Mouse (Mus musculus) heart, embryonic 12.5 days (tissue): ENCODE data around the gene Tcfl5. TPM values are rescaled to one million over a fixed set of nuclear protein-coding genes. Genes with fewer than 3 reads are reported as not detected.
A peak's percentile ranks its signal among the peaks of the same experiment; 100 is the strongest.

Source experiments
- ATAC-seq: fragments of 200-750 bp; cut with Nextera tagmentation; 2 replicates; pipeline ENCODE4 v1.8.0; 2017; ENCODE audit warnings: moderate TSS enrichment, moderate library complexity; ENCODE audit not compliant: insufficient number of reproducible peaks, low FRiP score
- H3K27ac ChIP-seq: fragments of 300-500 bp; sonication (generic); 2 replicates; pipeline ENCODE4 v1.5.1; 2016; ENCODE audit warnings: mild to moderate bottlenecking, moderate library complexity; ENCODE audit not compliant: poor library complexity, severe bottlenecking
- H3K27me3 ChIP-seq: fragments of 300-500 bp; sonication (generic); replicated peaks from 2 replicates; pipeline ENCODE4 v1.6.1; 2016; ENCODE audit warnings: mild to moderate bottlenecking, moderate library complexity
- H3K36me3 ChIP-seq: fragments of 300-500 bp; sonication (generic); 2 replicates; pipeline ENCODE4 v1.6.1; 2016; ENCODE audit warnings: mild to moderate bottlenecking, moderate library complexity
- H3K4me1 ChIP-seq: fragments of 300-500 bp; sonication (generic); replicated peaks from 2 replicates; pipeline ENCODE4 v1.6.1; 2016; ENCODE audit warnings: mild to moderate bottlenecking
- H3K4me2 ChIP-seq: fragments of 300-500 bp; sonication (generic); 2 replicates; pipeline ENCODE4 v1.6.1; 2016; ENCODE audit warnings: mild to moderate bottlenecking, moderate library complexity
- H3K4me3 ChIP-seq: fragments of 300-500 bp; sonication (generic); 2 replicates; pipeline ENCODE4 v1.5.1; 2016; ENCODE audit warnings: mild to moderate bottlenecking
- H3K9ac ChIP-seq: fragments of 300-500 bp; sonication (generic); 2 replicates; pipeline ENCODE4 v1.6.1; 2016; ENCODE audit warnings: mild to moderate bottlenecking, moderate library complexity
- H3K9me3 ChIP-seq: fragments of 300-500 bp; sonication (generic); replicated peaks from 2 replicates; pipeline ENCODE4 v1.6.1; 2016; ENCODE audit warnings: mild to moderate bottlenecking, moderate library complexity
- WGBS: fragments of 180-500 bp; shearing (Covaris S2); methylation state at CpG from one replicate; pipeline ENCODE4 v1.1.7; 2016; 5-methylcytosine and 5-hydroxymethylcytosine counted together
- polyA plus RNA-seq: library from polyadenylated mRNA; unstranded; fragments of >200 nt; fragmentation: Nextera tagmentation; extraction: Ambion mirVana; gene quantifications from 2 replicates; pipeline ENCODE4 v1.2.1, GENCODE M21; 2016

Tcfl5 gene
- polyA plus RNA-seq, 1 experiment from 2014 or later, result 0.13 TPM

DNA sequence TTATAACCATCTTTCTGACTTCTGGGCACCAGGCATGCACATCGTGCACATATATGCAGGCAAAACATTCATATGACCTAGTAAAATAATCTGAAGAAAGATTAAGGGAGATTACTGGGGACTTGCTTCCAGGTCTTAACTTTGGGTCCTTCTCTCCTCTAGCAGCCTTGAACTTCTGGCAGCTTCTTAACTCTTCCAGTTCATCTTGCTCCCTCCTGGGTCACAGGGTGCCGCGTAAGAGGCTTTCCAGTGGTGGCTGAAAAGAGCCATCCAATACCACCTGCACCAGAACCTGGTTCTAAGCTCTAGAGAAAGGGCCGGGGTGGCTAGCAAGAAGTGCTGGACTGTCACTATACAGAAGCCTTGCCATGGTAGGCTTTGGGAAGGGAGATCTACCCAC, 45.0 kb downstream of the Tcfl5 start, which contains the start of gene Col9a3:
Gene Col9a3 (plus strand): TSS at position 301 of the 400 bp plus-strand sequence.
- no peak within 1 kb of the TSS for H3K27ac ChIP-seq
- peak within 1 kb of the TSS; percentile 70 for H3K4me2 ChIP-seq
- no peak for ATAC-seq
- H3K4me3 ChIP-seq, result peak within 1 kb of the TSS; percentile 41
- H3K27me3 ChIP-seq, result peaks cover 52% of the 10 kb centered on the region
- 42% methylated on average over 4 of the region's 4 CpGs for WGBS
- peaks cover 36% of the 10 kb centered on the region for H3K36me3 ChIP-seq
- H3K9me3 ChIP-seq, result no peaks in the 10 kb centered on the region
- peaks cover 18% of the 10 kb centered on the region for H3K4me1 ChIP-seq
- H3K9ac ChIP-seq, result peak within 1 kb of the TSS; percentile 53; the same call in 1 of the 2 replicates

DNA sequence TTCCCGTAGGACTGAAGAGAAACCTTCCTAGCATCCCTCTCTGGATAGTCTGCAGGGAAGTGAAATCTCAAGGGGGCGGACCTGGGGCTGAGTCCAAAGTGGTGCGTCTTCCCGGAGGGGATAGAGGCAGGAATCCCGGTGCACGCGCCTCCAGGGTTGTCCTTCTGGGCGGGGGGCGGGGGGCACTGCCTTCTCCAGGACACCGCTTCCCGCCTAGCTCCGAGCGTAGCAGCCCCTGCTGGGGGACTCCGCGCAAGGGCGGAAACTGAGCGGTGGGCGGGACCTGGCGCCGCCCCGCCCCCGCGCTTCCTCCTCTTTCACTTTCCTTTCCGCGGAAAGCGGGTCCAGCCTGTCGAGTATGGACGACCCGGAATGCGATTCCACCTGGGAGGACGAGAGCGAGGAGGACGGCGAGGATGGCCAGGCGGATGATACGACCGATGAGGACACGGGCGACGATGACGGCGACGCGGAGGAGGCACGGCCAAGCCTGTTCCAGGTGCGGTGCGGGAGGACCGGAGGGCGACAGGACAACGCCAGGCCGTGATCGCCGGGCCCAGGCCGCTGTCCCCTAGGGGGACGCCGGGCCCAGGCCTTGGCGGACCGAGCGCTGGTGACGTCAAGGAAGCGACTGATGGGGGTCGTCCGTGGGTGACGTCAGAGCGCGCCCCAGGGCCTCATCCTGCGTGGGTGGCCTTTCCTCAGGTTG, 53.2 kb downstream of the Tcfl5 start, which contains the start of gene Ogfr:
Gene Ogfr (plus strand): TSS at position 123 of the 709 bp plus-strand sequence.
- H3K4me2 ChIP-seq, result peak within 1 kb of the TSS; percentile 88
- under 1% methylated on average over 64 of the region's 67 CpGs for WGBS
- peaks cover 61% of the 10 kb centered on the region for H3K36me3 ChIP-seq
- H3K4me3 ChIP-seq, result peak within 1 kb of the TSS; percentile 96
- no peaks in the 10 kb centered on the region for H3K9me3 ChIP-seq
- peak within 1 kb of the TSS; percentile 95 for H3K27ac ChIP-seq
- peak within 1 kb of the TSS; percentile 96 for H3K9ac ChIP-seq
- ATAC-seq, result peak; percentile 90
- no peaks in the 10 kb centered on the region for H3K27me3 ChIP-seq
- peaks cover 7% of the 10 kb centered on the region for H3K4me1 ChIP-seq

DNA sequence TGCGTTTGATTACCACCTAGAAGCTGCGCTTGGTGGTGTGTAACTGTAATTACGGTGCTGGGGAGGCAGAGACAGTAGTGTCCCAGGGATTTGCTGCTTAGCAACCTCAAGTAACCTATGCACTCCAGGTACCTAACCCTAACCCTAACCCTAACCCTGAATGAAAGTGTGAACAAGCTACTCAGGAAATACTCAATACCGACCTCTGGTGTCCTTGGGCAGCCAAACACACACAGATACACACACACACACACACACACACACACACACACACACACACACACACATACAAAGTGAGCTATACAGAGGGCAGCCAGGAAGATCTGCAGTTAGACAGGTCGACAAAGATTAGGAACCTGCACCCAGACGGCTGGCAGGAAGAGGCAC, 53.8 kb downstream of the Tcfl5 start:
- Histone ChIP-seq H3K9me3 (no peaks in the 10 kb centered on the region), H3K4me1 (peaks cover 11% of the 10 kb centered on the region), H3K4me2 (peak overlapping the region; percentile 88), H3K36me3 (peaks cover 55% of the 10 kb centered on the region), H3K27me3 (no peaks in the 10 kb centered on the region), H3K9ac (peak overlapping the region; percentile 96), H3K27ac (peak overlapping the region; percentile 95), H3K4me3 (peak overlapping the region; percentile 96)
- ATAC-seq, result no peak
- 43% methylated on average over 6 of the region's 6 CpGs for WGBS

DNA sequence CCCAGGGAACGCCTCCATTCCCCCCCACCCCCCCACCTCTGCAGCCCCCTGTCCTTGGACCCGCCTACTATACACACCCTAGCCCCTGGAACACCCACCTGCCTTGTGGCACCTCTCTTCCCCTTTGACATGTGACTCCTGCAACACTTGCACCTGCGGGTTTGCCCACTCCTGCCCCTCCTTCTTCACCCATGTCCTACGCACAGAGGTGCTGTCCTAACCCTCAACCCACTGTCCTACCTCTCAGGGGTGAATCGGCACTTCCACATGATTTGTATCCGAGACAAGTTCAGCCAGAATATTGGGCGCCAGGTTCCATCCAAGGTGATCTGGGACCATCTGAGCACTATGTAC, 59.4 kb downstream of the Tcfl5 start:
- H3K9me3 ChIP-seq, result no peaks in the 10 kb centered on the region
- H3K4me1 ChIP-seq, result peaks cover 15% of the 10 kb centered on the region
- H3K27ac ChIP-seq, result peak overlapping the region; percentile 64; the same call in 1 of the 2 replicates
- H3K4me2 ChIP-seq, result peak overlapping the region; percentile 99
- H3K36me3 ChIP-seq, result peaks cover 25% of the 10 kb centered on the region
- peak; percentile 34 for ATAC-seq
- H3K27me3 ChIP-seq, result 0 out of 2 replicates have a peak, but pooled peaks cover 7% of the 10 kb centered on the region
- peak overlapping the region; percentile 99 for H3K4me3 ChIP-seq
- peak overlapping the region; percentile 100 for H3K9ac ChIP-seq
- 29% methylated on average over 7 of the region's 7 CpGs for WGBS

DNA sequence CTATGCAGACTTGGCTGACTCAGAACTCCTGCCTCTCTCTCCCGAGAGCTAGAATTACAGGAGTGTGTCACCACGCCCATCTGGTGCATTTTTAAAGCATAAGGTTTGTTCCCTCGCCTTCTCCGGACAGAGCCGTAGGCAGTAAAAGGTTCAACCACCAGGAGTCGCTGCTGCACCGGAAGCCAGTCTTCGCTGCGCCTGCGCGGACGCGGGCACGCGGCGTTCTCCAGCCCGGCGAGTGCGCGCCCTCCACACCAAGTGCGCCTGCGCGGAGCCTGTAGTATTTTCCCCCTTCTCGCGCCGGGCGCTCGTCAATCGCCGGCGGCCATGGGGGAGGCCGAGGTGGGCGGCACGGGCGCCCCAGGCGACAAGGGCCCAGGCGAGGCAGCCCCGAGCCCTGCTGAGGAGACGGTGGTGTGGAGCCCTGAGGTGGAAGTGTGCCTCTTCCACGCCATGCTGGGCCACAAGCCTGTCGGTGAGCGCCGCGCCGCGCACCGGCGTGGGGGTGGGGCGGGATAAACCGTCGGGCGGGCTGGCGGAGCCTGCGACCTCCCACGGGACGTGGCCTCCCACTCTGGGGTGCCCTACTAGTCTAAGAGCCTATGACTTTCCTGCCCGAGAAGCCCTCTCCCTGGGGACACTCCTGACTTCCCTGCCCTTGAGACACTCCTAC, 59.9 kb downstream of the Tcfl5 start:
- Histone ChIP-seq H3K4me1 (peaks cover 15% of the 10 kb centered on the region), H3K36me3 (peaks cover 25% of the 10 kb centered on the region), H3K4me3 (peak overlapping the region; percentile 99), H3K9ac (peak overlapping the region; percentile 100), H3K27me3 (0 out of 2 replicates have a peak, but pooled peaks cover 7% of the 10 kb centered on the region), H3K27ac (peak overlapping the region; percentile 64), H3K9me3 (no peaks in the 10 kb centered on the region), H3K4me2 (peak overlapping the region; percentile 99)
- under 1% methylated on average over 57 of the region's 57 CpGs for WGBS
- ATAC-seq, result peak; percentile 86

DNA sequence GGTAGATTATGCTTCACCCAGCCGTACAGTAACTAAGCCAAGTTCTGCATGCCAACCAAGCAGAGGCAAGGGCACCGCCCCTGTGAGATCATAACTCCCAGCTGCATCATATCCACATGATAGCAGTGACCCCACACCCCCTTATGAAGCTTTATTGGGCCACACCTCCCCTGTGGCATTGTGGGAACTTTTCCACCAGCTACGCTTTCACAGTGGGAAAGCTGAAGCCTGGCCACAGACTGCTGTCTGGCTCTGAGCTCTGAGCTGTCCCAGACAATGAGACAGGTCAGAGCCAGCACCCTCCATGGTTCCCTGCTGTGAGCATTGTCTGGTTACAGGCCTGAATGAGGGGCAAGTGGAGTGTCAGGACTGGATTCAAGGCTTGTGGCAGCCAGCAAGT, 61.5 kb downstream of the Tcfl5 start, which contains the start of gene Mrgbp:
Gene Mrgbp (plus strand): TSS at position 303 of the 400 bp plus-strand sequence.
- 75% methylated on average over 3 of the region's 3 CpGs for WGBS
- H3K9me3 ChIP-seq, result no peaks in the 10 kb centered on the region
- no peak within 1 kb of the TSS for H3K4me2 ChIP-seq
- no peak within 1 kb of the TSS for H3K27ac ChIP-seq
- H3K4me1 ChIP-seq, result peaks cover 15% of the 10 kb centered on the region
- no peak for ATAC-seq
- H3K36me3 ChIP-seq, result peaks cover 15% of the 10 kb centered on the region
- no peak within 1 kb of the TSS for H3K4me3 ChIP-seq
- H3K9ac ChIP-seq, result no peak within 1 kb of the TSS
- H3K27me3 ChIP-seq, result 0 out of 2 replicates have a peak, but pooled peaks cover 7% of the 10 kb centered on the region

DNA sequence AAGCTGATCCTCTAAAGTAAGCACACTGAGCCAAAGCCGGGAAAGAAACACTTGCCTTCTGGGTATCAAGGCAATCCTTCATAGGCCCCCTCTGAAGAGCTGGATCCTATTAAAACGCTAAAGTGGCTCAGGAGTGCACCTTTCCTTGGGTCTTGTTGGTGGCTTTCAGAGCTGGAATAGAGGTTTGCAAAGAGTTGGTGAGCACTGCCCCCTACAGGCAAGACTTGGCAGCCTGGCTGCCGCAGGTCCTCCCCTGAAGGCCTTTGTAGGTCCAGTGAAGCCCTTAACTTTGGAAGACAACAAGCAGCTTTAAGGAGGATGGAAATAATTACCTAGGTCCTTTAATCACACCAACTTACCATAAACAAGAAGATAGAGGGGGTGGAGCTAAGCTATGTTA, 63.8 kb downstream of the Tcfl5 start:
- peaks cover 16% of the 10 kb centered on the region; the same call in 1 of the 2 replicates for H3K27me3 ChIP-seq
- no peak overlapping the region for H3K4me2 ChIP-seq
- no peaks in the 10 kb centered on the region for H3K9me3 ChIP-seq
- peaks cover 10% of the 10 kb centered on the region for H3K4me1 ChIP-seq
- no peak for ATAC-seq
- H3K9ac ChIP-seq, result no peak overlapping the region
- no peak overlapping the region for H3K4me3 ChIP-seq
- H3K36me3 ChIP-seq, result no peaks in the 10 kb centered on the region
- 6% methylated on average over 3 of the region's 3 CpGs for WGBS
- no peak overlapping the region for H3K27ac ChIP-seq

DNA sequence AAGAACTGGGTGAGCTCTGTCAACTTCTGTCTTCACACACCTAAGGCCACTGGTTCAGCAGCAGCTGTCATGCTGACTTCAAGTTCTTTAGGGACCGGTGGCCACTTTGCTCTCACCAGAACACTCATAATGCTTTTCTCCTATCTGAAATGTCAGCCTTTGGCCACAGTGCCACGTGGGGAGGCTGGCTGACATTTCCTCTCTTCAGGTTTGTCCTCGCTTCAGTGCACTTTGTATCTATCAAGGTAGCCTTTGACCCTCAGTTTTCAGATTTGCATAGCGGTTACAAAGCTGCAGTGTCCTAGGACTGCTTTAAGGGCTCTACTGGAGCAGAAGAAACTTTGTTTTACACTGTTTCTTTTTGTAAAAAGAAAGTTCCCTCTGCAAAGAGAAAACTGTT, 66.0 kb downstream of the Tcfl5 start:
- ATAC-seq, result no peak
- Histone ChIP-seq H3K4me2 (no peak overlapping the region), H3K36me3 (no peaks in the 10 kb centered on the region), H3K9me3 (no peaks in the 10 kb centered on the region), H3K9ac (no peak overlapping the region), H3K27ac (no peak overlapping the region), H3K4me3 (no peak overlapping the region), H3K4me1 (no peaks in the 10 kb centered on the region; the same call in 1 of the 2 replicates), H3K27me3 (peaks cover 22% of the 10 kb centered on the region; the same call in 1 of the 2 replicates)
- WGBS, result 39% methylated on average over 4 of the region's 4 CpGs

Other genes with a start within 250 kb of the Tcfl5 start
- gene Slco4a1, start 186.5 kb downstream of the Tcfl5 start, polyA plus RNA-seq, result 0.51 and 0.67 TPM in 2 replicates
- 0.80 and 0.94 TPM in 2 replicates for gene Ntsr1, start 142.7 kb downstream of the Tcfl5 start, polyA plus RNA-seq
- gene Mrgbp, start 61.4 kb downstream of the Tcfl5 start, polyA plus RNA-seq, result 25.1 and 25.3 TPM in 2 replicates
- gene Ogfr, start 53.5 kb downstream of the Tcfl5 start, polyA plus RNA-seq, result 58.0 and 62.1 TPM in 2 replicates
- 34.0 and 36.8 TPM in 2 replicates for gene Col9a3, start 44.9 kb downstream of the Tcfl5 start, polyA plus RNA-seq
- 23.6 and 24.2 TPM in 2 replicates for gene Dido1, start 67.3 kb upstream of the Tcfl5 start, polyA plus RNA-seq
- 45.3 and 47.8 TPM in 2 replicates for gene Gid8, start 67.4 kb upstream of the Tcfl5 start, polyA plus RNA-seq
- 0.59 and 0.69 TPM in 2 replicates for gene Slc17a9, start 82.6 kb upstream of the Tcfl5 start, polyA plus RNA-seq
- not detected in 2 replicates for gene Bhlhe23, start 134.2 kb upstream of the Tcfl5 start, polyA plus RNA-seq